Mouse (Mus musculus) kidney, adult 2 months (tissue): ENCODE measurements around the gene Nxt1.

Source experiments
- CTCF ChIP-seq: fragments of 200-500 bp; conservative IDR thresholded peaks from 2 replicates; pipeline ENCODE4 v1.5.1; 2011; ENCODE audit warnings: low read depth, mild to moderate bottlenecking, control low read depth, low read length, moderate library complexity, mixed read lengths; ENCODE audit not compliant: insufficient read depth, insufficient read length
- POLR2A ChIP-seq: fragments of 200-500 bp; IDR thresholded peaks from one replicate; pipeline ENCODE4 v1.6.1; 2011; ENCODE audit warnings: low read depth, low read length, control low read depth

- TF ChIP-seq CTCF: no peak
- TF ChIP-seq POLR2A: no peak
These were observed 21.6 kb upstream of the Nxt1 start for GRCm38 (mm10) chr2:148650587-148651357.
